Mouse (Mus musculus) adrenal gland, postnatal 25 days (tissue): Measurements from ENCODE around the gene Slc1a7. TPM values are rescaled to one million over a fixed set of nuclear protein-coding genes. Genes with fewer than 3 reads are reported as not detected.

ENCODE experiments used
- DNase-seq: peaks from one replicate; pipeline ENCODE4 v3.0.0; 2021; ENCODE audit warnings: mixed read lengths
- total RNA-seq: library from RNA; stranded (reverse); gene quantifications from 2 replicates; pipeline ENCODE4 v1.2.3, GENCODE M21; 2021

Slc1a7 gene
- total RNA-seq, 1 experiment from 2014 or later = 0.58 TPM

- DNase-seq = no peak
Measured at GRCm38 (mm10) chr4:108055873-108056272, 87.7 kb downstream of the Slc1a7 start.

- DNase-seq = no peak
Measured at GRCm38 (mm10) chr4:108057247-108057646, 89.1 kb downstream of the Slc1a7 start.

GRCm38 (mm10) chr4:108058166-108058565, 90.0 kb downstream of the Slc1a7 start:
- DNase-seq = peak; percentile 41

GRCm38 (mm10) chr4:108059601-108060379, 91.7 kb downstream of the Slc1a7 start:
- no peak for DNase-seq

- DNase-seq = no peak
Measured at GRCm38 (mm10) chr4:108060774-108061173, 92.6 kb downstream of the Slc1a7 start.

GRCm38 (mm10) chr4:108062524-108062923, 94.4 kb downstream of the Slc1a7 start:
- DNase-seq = no peak

Other genes with a start within 250 kb of the Slc1a7 start
- 10.0 and 12.3 TPM in 2 replicates for gene Lrp8, start 166.1 kb upstream of the Slc1a7 start, total RNA-seq
- 71.6 and 79.4 TPM in 2 replicates for gene Magoh, start 88.6 kb upstream of the Slc1a7 start, total RNA-seq
- gene 0610037L13Rik, start 78.5 kb upstream of the Slc1a7 start, total RNA-seq = 53.2 and 79.0 TPM in 2 replicates
- 180 TPM in 2 replicates for gene Cpt2, start 44.7 kb upstream of the Slc1a7 start, total RNA-seq
- gene Podn, start 128.1 kb downstream of the Slc1a7 start, total RNA-seq = 4.1 and 6.6 TPM in 2 replicates
- 245 and 279 TPM in 2 replicates for gene Scp2, start 176.7 kb downstream of the Slc1a7 start, total RNA-seq
- gene Echdc2, start 197.1 kb downstream of the Slc1a7 start, total RNA-seq = 31.3 and 33.1 TPM in 2 replicates
- gene Zyg11a, start 249.7 kb downstream of the Slc1a7 start, total RNA-seq = 0.36 TPM in 1 of 2 replicates, not detected in the other